Mouse (Mus musculus) myocyte (in vitro differentiated cells): ENCODE data around the gene Ube2g2.

Experiments used
- E2F4 ChIP-seq: IDR thresholded peaks from one replicate; pipeline ENCODE4 v1.6.1; 2011; ENCODE audit warnings: mild to moderate bottlenecking, control low read depth, moderate library complexity; ENCODE audit not compliant: insufficient read depth
- MAX ChIP-seq: IDR thresholded peaks from one replicate; pipeline ENCODE4 v1.6.1; 2011; ENCODE audit warnings: low read depth, mild to moderate bottlenecking, control low read depth
- POLR2A ChIP-seq: IDR thresholded peaks from one replicate; pipeline ENCODE4 v1.6.1; 2011; ENCODE audit warnings: low read depth, mild to moderate bottlenecking, control low read depth, moderate library complexity; ENCODE audit not compliant: insufficient read length
- POLR2AphosphoS2 ChIP-seq: IDR thresholded peaks from one replicate; pipeline ENCODE4 v1.6.1; 2011; ENCODE audit warnings: low read depth, control low read depth; ENCODE audit not compliant: insufficient read length
- SRF ChIP-seq: IDR thresholded peaks from one replicate; pipeline ENCODE4 v1.6.1; 2011; ENCODE audit warnings: low read depth; ENCODE audit not compliant: control insufficient read depth, insufficient read length
- TCF12 ChIP-seq: IDR thresholded peaks from one replicate; pipeline ENCODE4 v1.6.1; 2011; ENCODE audit warnings: mild to moderate bottlenecking, control low read depth; ENCODE audit not compliant: poor library complexity, insufficient read depth, severe bottlenecking

DNA sequence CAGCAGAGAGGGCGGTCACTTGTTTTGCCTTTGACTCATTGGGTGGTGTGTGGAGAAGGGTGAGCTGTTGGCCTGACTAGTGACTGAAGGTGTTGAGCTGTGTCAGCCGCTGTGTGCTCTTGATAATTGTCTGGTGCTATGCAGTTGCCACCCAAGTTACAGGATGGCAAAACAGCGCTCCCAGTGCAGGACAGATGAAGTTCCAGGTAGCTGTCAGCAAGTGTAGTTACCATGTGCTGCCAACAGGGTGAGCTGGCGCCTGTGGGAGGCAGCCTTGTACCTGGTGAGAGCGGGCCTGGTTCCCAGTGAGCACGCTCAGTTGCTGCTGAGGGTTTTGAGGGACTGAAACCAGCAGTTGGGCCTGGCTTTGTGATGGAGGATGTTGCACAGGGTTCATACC lies 31.3 kb upstream of the Ube2g2 start:
- TF ChIP-seq E2F4 (no peak), TCF12 (no peak), MAX (no peak), POLR2AphosphoS2 (no peak), SRF (no peak), POLR2A (no peak)
